Mouse (Mus musculus) liver, adult 2 months (tissue): ENCODE data around the gene Fam57a. TPM values are rescaled to one million over a fixed set of nuclear protein-coding genes. Genes with fewer than 3 reads are reported as not detected.

Experiments used
- DNase-seq: peaks from one replicate; pipeline ENCODE4 v3.0.0-alpha.2; 2011; ENCODE audit warnings: low read depth, low spot score; ENCODE audit errors: extremely low read depth
- H3K27ac ChIP-seq: fragments of 200-500 bp; replicated peaks from 2 replicates; pipeline ENCODE4 v1.5.1; 2012; ENCODE audit warnings: low read depth, mild to moderate bottlenecking, control low read depth, inconsistent platforms, low read length; ENCODE audit not compliant: insufficient read depth
- H3K27me3 ChIP-seq: fragments of 200-500 bp; 2 replicates; pipeline ENCODE4 v1.6.1; 2012; ENCODE audit warnings: mild to moderate bottlenecking, moderate library complexity, low read length, inconsistent platforms; ENCODE audit not compliant: control insufficient read depth, insufficient read depth
- H3K36me3 ChIP-seq: fragments of 200-500 bp; 2 replicates; pipeline ENCODE4 v1.6.1; 2012; ENCODE audit warnings: low read length, inconsistent platforms; ENCODE audit not compliant: control insufficient read depth, insufficient read depth
- H3K4me1 ChIP-seq: fragments of 200-500 bp; 2 replicates; pipeline ENCODE4 v1.6.1; 2011; ENCODE audit warnings: low read length; ENCODE audit not compliant: control insufficient read depth, insufficient read depth
- H3K4me3 ChIP-seq: fragments of 200-500 bp; 2 replicates; pipeline ENCODE4 v1.5.1; 2011; ENCODE audit warnings: low read depth, mild to moderate bottlenecking, control low read depth, low read length, moderate library complexity; ENCODE audit not compliant: insufficient read depth
- H3K79me2 ChIP-seq: fragments of 200-500 bp; 2 replicates; pipeline ENCODE4 v1.6.1; 2012; ENCODE audit warnings: inconsistent platforms, mild to moderate bottlenecking, low read length, moderate library complexity; ENCODE audit not compliant: control insufficient read depth, insufficient read depth
- H3K9ac ChIP-seq: fragments of 200-500 bp; 2 replicates; pipeline ENCODE4 v1.6.1; 2012; ENCODE audit warnings: low read depth, mild to moderate bottlenecking, control low read depth, inconsistent platforms, low read length
- CTCF ChIP-seq: fragments of 200-500 bp; IDR thresholded peaks from 2 replicates; pipeline ENCODE4 v1.5.1; 2011; ENCODE audit warnings: low read depth, low read length, control low read depth
- POLR2A ChIP-seq: fragments of 200-500 bp; IDR thresholded peaks from 2 replicates; pipeline ENCODE4 v1.6.1; 2011; ENCODE audit warnings: low read length, control low read depth; ENCODE audit not compliant: insufficient read depth; ENCODE audit errors: extremely low read depth
- WGBS: fragments of 180-500 bp; shearing (Covaris S2); methylation state at CpG from one replicate; pipeline ENCODE4 v1.1.7; 2018; 5-methylcytosine and 5-hydroxymethylcytosine counted together
- polyA plus RNA-seq: library from polyadenylated mRNA; depleted of rRNA; stranded (reverse); fragments of >200 nt; gene quantifications from 2 replicates; pipeline ENCODE4 v1.2.3, GENCODE M21; 2012
- total RNA-seq: library from RNA; depleted of rRNA; stranded (reverse); fragments of >200 nt; gene quantifications from 2 replicates; pipeline ENCODE4 v1.2.3, GENCODE M21; 2014

The Fam57a gene
- total and polyA plus RNA-seq, 2 experiments, result 3.4 to 3.5 TPM

DNA sequence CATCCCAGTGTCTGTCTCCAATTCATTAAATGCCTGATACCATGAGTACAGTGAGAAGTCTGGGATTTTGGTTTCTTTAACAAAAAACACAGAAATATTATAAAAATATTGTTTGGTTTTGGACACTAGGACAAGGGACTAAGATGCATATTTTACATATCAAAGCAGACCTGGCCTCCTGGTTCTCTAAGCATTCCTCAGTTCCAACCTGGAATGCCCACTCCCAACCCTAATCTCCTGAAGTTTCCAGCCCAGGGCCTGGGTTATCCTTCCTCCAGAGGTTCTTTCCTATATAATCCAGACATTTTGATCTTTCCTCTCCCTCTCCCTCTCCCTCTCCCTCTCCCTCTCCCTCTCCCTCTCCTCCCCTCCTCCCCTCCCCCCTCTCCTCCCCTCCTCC, 45.6 kb downstream of the Fam57a start:
- Histone ChIP-seq H3K4me1 (no peaks in the 10 kb centered on the region), H3K27ac (no peak overlapping the region), H3K4me3 (no peak overlapping the region), H3K9ac (no peak overlapping the region), H3K79me2 (no peaks in the 10 kb centered on the region), H3K36me3 (peaks cover 21% of the 10 kb centered on the region), H3K27me3 (no peaks in the 10 kb centered on the region)
- no peak for TF ChIP-seq POLR2A
- no peak for DNase-seq

DNA sequence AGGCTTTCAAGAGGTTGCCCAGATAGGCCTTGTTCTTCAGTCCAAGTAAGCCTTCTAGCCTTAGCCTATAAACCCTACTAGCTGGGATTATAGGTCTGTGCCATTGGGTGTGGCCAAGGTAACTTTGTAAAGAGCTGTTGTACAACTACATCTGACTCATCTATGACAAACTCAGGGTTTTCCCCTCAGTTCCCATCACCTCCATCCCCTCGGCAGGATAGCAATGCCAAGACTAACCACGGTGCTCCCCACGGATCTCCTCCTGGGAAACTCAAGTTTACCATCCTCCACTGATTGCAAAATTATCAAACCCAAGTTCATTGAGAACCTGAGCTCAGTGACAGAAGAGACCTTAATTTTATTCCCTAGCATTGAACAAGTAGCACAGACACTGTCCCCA, 56.7 kb downstream of the Fam57a start:
- no peak overlapping the region for H3K9ac ChIP-seq
- no peaks in the 10 kb centered on the region for H3K79me2 ChIP-seq
- H3K4me1 ChIP-seq, result no peaks in the 10 kb centered on the region
- WGBS, result 98% methylated on average over 3 of the region's 3 CpGs
- DNase-seq, result no peak
- H3K36me3 ChIP-seq, result peaks cover 53% of the 10 kb centered on the region
- TF ChIP-seq POLR2A, result no peak
- no peak for TF ChIP-seq CTCF
- H3K27me3 ChIP-seq, result no peaks in the 10 kb centered on the region
- no peak overlapping the region for H3K4me3 ChIP-seq
- H3K27ac ChIP-seq, result no peak overlapping the region

DNA sequence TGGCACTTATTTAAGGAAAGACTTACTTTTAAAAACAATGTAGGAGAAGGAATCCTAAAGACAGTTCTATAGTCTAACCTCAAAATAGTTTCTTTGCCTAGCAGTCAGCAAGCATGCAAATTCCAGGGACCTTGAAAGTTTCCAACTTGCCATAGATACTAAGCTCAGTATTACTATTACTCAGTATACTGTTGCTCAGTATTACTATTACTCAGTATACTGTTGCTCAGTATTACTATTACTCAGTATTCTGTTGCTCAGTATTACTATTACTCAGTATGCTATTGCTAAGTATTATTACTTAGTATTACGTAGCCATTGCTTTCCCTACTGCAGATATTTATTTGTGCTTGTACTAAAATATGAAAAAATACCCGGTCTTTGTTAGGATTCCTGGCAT, 60.3 kb downstream of the Fam57a start:
- WGBS, result over 99% methylated on average over 2 of the region's 2 CpGs
- H3K36me3 ChIP-seq, result peaks cover 27% of the 10 kb centered on the region
- peaks cover 7% of the 10 kb centered on the region; the same call in 1 of the 2 replicates for H3K79me2 ChIP-seq
- H3K4me1 ChIP-seq, result peaks cover 7% of the 10 kb centered on the region
- no peak overlapping the region for H3K9ac ChIP-seq
- no peak overlapping the region for H3K4me3 ChIP-seq
- no peak overlapping the region for H3K27ac ChIP-seq
- TF ChIP-seq CTCF, result no peak
- no peak for DNase-seq
- H3K27me3 ChIP-seq, result no peaks in the 10 kb centered on the region

DNA sequence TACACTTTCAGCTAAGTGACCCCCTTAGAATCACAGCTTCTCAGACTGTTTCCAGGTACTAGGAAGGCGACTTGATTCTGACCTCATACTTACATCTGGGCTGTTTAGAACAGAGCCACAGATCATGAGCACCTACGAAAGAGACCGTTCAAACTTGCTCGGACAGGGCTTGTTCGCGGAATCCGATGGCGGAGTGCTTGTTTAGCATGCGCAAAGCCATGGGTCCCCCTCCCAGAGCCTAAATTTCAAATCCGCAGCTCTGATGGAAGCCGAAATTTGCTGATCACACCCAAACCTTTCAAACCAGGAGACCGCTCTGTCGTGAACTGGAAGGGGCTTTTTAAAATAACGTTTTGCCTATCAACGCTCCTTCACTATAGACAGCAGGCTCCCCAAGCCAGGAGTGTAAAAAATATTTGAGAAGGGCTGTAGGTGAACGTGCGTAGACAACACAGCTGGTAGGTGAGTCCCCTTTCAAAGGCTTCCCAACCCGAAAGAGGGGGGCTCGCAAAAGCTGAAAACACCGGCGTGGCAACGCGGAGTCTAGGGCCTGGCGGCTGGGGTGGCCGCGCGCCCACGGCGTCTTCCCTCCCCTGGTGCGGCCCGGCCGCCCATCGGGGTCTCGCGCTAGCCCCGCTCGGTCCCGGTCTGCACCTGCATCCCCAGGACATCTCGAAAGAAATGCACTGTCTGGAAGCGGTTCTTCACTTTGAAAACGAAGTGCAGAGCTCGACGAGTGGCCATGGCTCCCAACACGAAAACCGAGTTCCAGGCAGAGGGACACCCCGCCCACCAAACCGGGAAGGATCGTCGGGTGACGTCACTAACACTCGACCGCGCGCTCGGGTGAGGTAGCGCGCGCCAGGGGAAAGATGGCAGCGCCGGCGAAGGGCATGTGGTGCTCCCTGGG, 63.7 kb downstream of the Fam57a start, which contains the start of the genes Mrm3 and Glod4:
TSS of gene Mrm3 (plus strand) at position 815 of the 910 bp plus-strand sequence.
TSS of gene Glod4 (minus strand) at position 825 of the 910 bp plus-strand sequence.
- Histone ChIP-seq H3K9ac (peak within 1 kb of the TSS; percentile 82), H3K4me1 (peaks cover 7% of the 10 kb centered on the region), H3K27me3 (no peaks in the 10 kb centered on the region), H3K27ac (no peak within 1 kb of the TSS; the same call in 1 of the 2 replicates), H3K79me2 (peaks cover 7% of the 10 kb centered on the region; the same call in 1 of the 2 replicates), H3K4me3 (peak within 1 kb of the TSS; percentile 92), H3K36me3 (peaks cover 11% of the 10 kb centered on the region)
- WGBS, result under 1% methylated on average over 61 of the region's 61 CpGs
- peak; percentile 66 for DNase-seq
- TF ChIP-seq CTCF (no peak), POLR2A (0 out of 2 replicates have a peak, but pooled peaks have one; percentile 48)

GRCm38 (mm10) chr11:76243811-76244546, 64.5 kb downstream of the Fam57a start:
- WGBS, result 2% methylated on average over 34 of the region's 34 CpGs
- H3K27me3 ChIP-seq, result no peaks in the 10 kb centered on the region

More at GRCm38 (mm10) chr11:76243811-76244546, 64.5 kb downstream of the Fam57a start:
- peaks cover 7% of the 10 kb centered on the region; the same call in 1 of the 2 replicates for H3K79me2 ChIP-seq
- DNase-seq, result no peak
- H3K9ac ChIP-seq, result peak overlapping the region; percentile 82
- TF ChIP-seq POLR2A (no peak), CTCF (no peak)
- peaks cover 11% of the 10 kb centered on the region for H3K36me3 ChIP-seq
- H3K27ac ChIP-seq, result no peak overlapping the region; the same call in 1 of the 2 replicates
- peaks cover 7% of the 10 kb centered on the region for H3K4me1 ChIP-seq
- H3K4me3 ChIP-seq, result peak overlapping the region; percentile 92
